Mouse (Mus musculus) myocyte (in vitro differentiated cells): ENCODE results near the gene Ccdc27. TPM values are rescaled to one million over a fixed set of nuclear protein-coding genes. Genes with fewer than 3 reads are reported as not detected.
A peak's percentile ranks its signal among the peaks of the same experiment; 100 is the strongest.

Experiments used
- H3K27me3 ChIP-seq: one replicate; pipeline ENCODE4 v1.6.1; 2011; ENCODE audit not compliant: control insufficient read depth, insufficient read depth, insufficient read length
- H3K36me3 ChIP-seq: one replicate; pipeline ENCODE4 v1.6.1; 2011; ENCODE audit not compliant: control insufficient read depth, insufficient read depth
- H3K4me2 ChIP-seq: one replicate; pipeline ENCODE4 v1.6.1; 2011; ENCODE audit warnings: low read depth, control low read depth
- H3K4me3 ChIP-seq: one replicate; pipeline ENCODE4 v1.5.1; 2011; ENCODE audit warnings: mild to moderate bottlenecking, control low read depth, moderate library complexity
- H3K79me2 ChIP-seq: one replicate; pipeline ENCODE4 v1.6.1; 2011; ENCODE audit not compliant: control insufficient read depth, insufficient read depth
- H3ac ChIP-seq: one replicate; pipeline ENCODE4 v1.6.1; 2011; ENCODE audit not compliant: control insufficient read depth, insufficient read length
- CEBPB ChIP-seq: IDR thresholded peaks from 2 replicates; pipeline ENCODE4 v1.6.1; 2011; ENCODE audit warnings: mild to moderate bottlenecking, moderate library complexity; ENCODE audit not compliant: poor library complexity, insufficient read depth, severe bottlenecking
- E2F4 ChIP-seq: IDR thresholded peaks from one replicate; pipeline ENCODE4 v1.6.1; 2011; ENCODE audit warnings: mild to moderate bottlenecking, control low read depth, moderate library complexity; ENCODE audit not compliant: insufficient read depth
- MAX ChIP-seq: IDR thresholded peaks from one replicate; pipeline ENCODE4 v1.6.1; 2011; ENCODE audit warnings: low read depth, mild to moderate bottlenecking, control low read depth
- MYOD1 ChIP-seq, 3 experiments: IDR thresholded peaks; one replicate each; pipeline ENCODE4 v1.6.1; 2011; ENCODE audit warnings: control low read depth in 2 of 3, low read depth in 2 of 3, mild to moderate bottlenecking in 2 of 3, moderate library complexity in 1 of 3; ENCODE audit not compliant: insufficient read length in 2 of 3, control insufficient read depth in 1 of 3
- MYOG ChIP-seq, 3 experiments: IDR thresholded peaks; one replicate each; pipeline ENCODE4 v1.6.1; 2011; ENCODE audit warnings: control low read depth in 2 of 3, low read depth in 2 of 3, mild to moderate bottlenecking in 2 of 3; ENCODE audit not compliant: insufficient read length in 2 of 3, control insufficient read depth in 1 of 3, insufficient read depth in 1 of 3
- POLR2A ChIP-seq: IDR thresholded peaks from one replicate; pipeline ENCODE4 v1.6.1; 2011; ENCODE audit warnings: low read depth, mild to moderate bottlenecking, control low read depth, moderate library complexity; ENCODE audit not compliant: insufficient read length
- POLR2AphosphoS2 ChIP-seq: IDR thresholded peaks from one replicate; pipeline ENCODE4 v1.6.1; 2011; ENCODE audit warnings: low read depth, control low read depth; ENCODE audit not compliant: insufficient read length
- REST ChIP-seq: IDR thresholded peaks from one replicate; pipeline ENCODE4 v1.6.1; 2011; ENCODE audit warnings: mild to moderate bottlenecking, control low read depth, moderate library complexity; ENCODE audit not compliant: insufficient read depth, insufficient read length
- SRF ChIP-seq: IDR thresholded peaks from one replicate; pipeline ENCODE4 v1.6.1; 2011; ENCODE audit warnings: low read depth; ENCODE audit not compliant: control insufficient read depth, insufficient read length
- TCF12 ChIP-seq: IDR thresholded peaks from one replicate; pipeline ENCODE4 v1.6.1; 2011; ENCODE audit warnings: mild to moderate bottlenecking, control low read depth; ENCODE audit not compliant: poor library complexity, insufficient read depth, severe bottlenecking
- TCF3 ChIP-seq: IDR thresholded peaks from one replicate; pipeline ENCODE4 v1.6.1; 2011; ENCODE audit warnings: low read depth, control low read depth; ENCODE audit not compliant: insufficient read length
- USF1 ChIP-seq: IDR thresholded peaks from one replicate; pipeline ENCODE4 v1.6.1; 2011; ENCODE audit warnings: low read depth, mild to moderate bottlenecking, control low read depth, moderate library complexity
- polyA plus RNA-seq: library from polyadenylated mRNA; unstranded; fragments of >200 nt; fragmentation: generic; extraction: Trizol; gene quantifications from one replicate; pipeline ENCODE4 v1.2.1, GENCODE M21; 2012; ENCODE audit warnings: missing spikeins

Ccdc27 gene
- polyA plus RNA-seq, 1 experiment: not detected

- peaks cover 14% of the 10 kb centered on the region for H3K27me3 ChIP-seq
- no peak overlapping the region for H3K4me3 ChIP-seq
- H3K4me2 ChIP-seq: peak overlapping the region; percentile 24
- peaks cover 8% of the 10 kb centered on the region for H3K36me3 ChIP-seq
- no peaks in the 10 kb centered on the region for H3K79me2 ChIP-seq
- no peak for TF ChIP-seq MAX
- TF ChIP-seq POLR2A: no peak
- peak in 2 of 3 experiments; percentile 51 to 82 for TF ChIP-seq MYOG (IDR thresholded peaks at IDR 0.05; ENCODE audit: control insufficient read depth in 1 of 3, insufficient read depth in 1 of 3, insufficient read length in 2 of 3, low read depth in 2 of 3)
- peak in 1 of 3 experiments; percentile 78 for TF ChIP-seq MYOD1 (IDR thresholded peaks at IDR 0.05; ENCODE audit: control insufficient read depth in 1 of 3, insufficient read length in 2 of 3, low read depth in 2 of 3)
- no peak overlapping the region for H3ac ChIP-seq
These were observed 18.5 kb downstream of the Ccdc27 start for GRCm38 (mm10) chr4:154023754-154024601.

- Histone ChIP-seq H3K4me2 (no peak overlapping the region), H3K36me3 (peaks cover 14% of the 10 kb centered on the region), H3K4me3 (no peak overlapping the region), H3K27me3 (peaks cover 13% of the 10 kb centered on the region), H3ac (no peak overlapping the region), H3K79me2 (no peaks in the 10 kb centered on the region)
- TF ChIP-seq SRF (no peak), POLR2AphosphoS2 (peak; percentile 33)
These were observed 19.6 kb downstream of the Ccdc27 start for GRCm38 (mm10) chr4:154022844-154023243.

GRCm38 (mm10) chr4:154022407-154022806 lies 20.1 kb downstream of the Ccdc27 start:
- Histone ChIP-seq H3K79me2 (no peaks in the 10 kb centered on the region), H3K36me3 (peaks cover 14% of the 10 kb centered on the region), H3K4me3 (no peak overlapping the region), H3K27me3 (peaks cover 8% of the 10 kb centered on the region), H3ac (no peak overlapping the region), H3K4me2 (no peak overlapping the region)
- TF ChIP-seq POLR2AphosphoS2 (peak; percentile 51), SRF (no peak), CEBPB (no peak)

- no peak overlapping the region for H3K4me2 ChIP-seq
- no peaks in the 10 kb centered on the region for H3K27me3 ChIP-seq
- TF ChIP-seq MAX: no peak
- no peak for TF ChIP-seq MYOG (IDR thresholded peaks at IDR 0.05; ENCODE audit: control insufficient read depth in 1 of 3, insufficient read depth in 1 of 3, insufficient read length in 2 of 3, low read depth in 2 of 3)
- TF ChIP-seq POLR2AphosphoS2: no peak
- no peak for TF ChIP-seq MYOD1 (IDR thresholded peaks at IDR 0.05; ENCODE audit: control insufficient read depth in 1 of 3, insufficient read length in 2 of 3, low read depth in 2 of 3)
- TF ChIP-seq USF1: no peak
- no peak for TF ChIP-seq SRF
- no peak for TF ChIP-seq REST
- TF ChIP-seq TCF12: no peak
- no peak for TF ChIP-seq E2F4
- TF ChIP-seq POLR2A: no peak
- no peak for TF ChIP-seq TCF3
- no peak for TF ChIP-seq CEBPB
- H3K79me2 ChIP-seq: no peaks in the 10 kb centered on the region
- peaks cover 14% of the 10 kb centered on the region for H3K36me3 ChIP-seq
- H3K4me3 ChIP-seq: no peak overlapping the region
- H3ac ChIP-seq: no peak overlapping the region
These were observed 21.0 kb downstream of the Ccdc27 start for GRCm38 (mm10) chr4:154021432-154021831.

GRCm38 (mm10) chr4:154019571-154019970 lies 22.9 kb downstream of the Ccdc27 start:
- H3K4me3 ChIP-seq: no peak overlapping the region
- peaks cover 6% of the 10 kb centered on the region for H3K79me2 ChIP-seq
- no peak overlapping the region for H3K4me2 ChIP-seq
- H3K27me3 ChIP-seq: no peaks in the 10 kb centered on the region
- H3K36me3 ChIP-seq: peaks cover 14% of the 10 kb centered on the region
- H3ac ChIP-seq: no peak overlapping the region
- TF ChIP-seq TCF3 (no peak), POLR2AphosphoS2 (no peak)
